Mouse (Mus musculus): Measurements from ENCODE around the gene Otx2. TPM values are rescaled to one million over a fixed set of nuclear protein-coding genes. Genes with fewer than 3 reads are reported as not detected.

The Otx2 gene
- polyA plus RNA-seq, 1 experiment: 45.0 TPM

GRCm38 (mm10) chr14:48710062-48710870, 36.6 kb upstream of the Otx2 start:
- peak overlapping the region; percentile 29; the same call in 1 of the 2 replicates for H3K4me3 ChIP-seq (ENCODE audit: low read depth, low read length)
- H3K4me1 ChIP-seq (ENCODE audit: control insufficient read depth, insufficient read depth, low read length): peaks cover 3% of the 10 kb centered on the region
- no peak overlapping the region for H3K9ac ChIP-seq (ENCODE audit: low read depth, poor library complexity, severe bottlenecking)
- H3K27me3 ChIP-seq (ENCODE audit: control insufficient read depth, insufficient read depth, low read length, poor library complexity, severe bottlenecking): peaks cover 4% of the 10 kb centered on the region
- no peak overlapping the region for H3K27ac ChIP-seq (ENCODE audit: insufficient read depth, low read length)
- TF ChIP-seq CTCF (IDR thresholded peaks at IDR 0.05; ENCODE audit: low read depth, low read length) (no peak), EP300 (IDR thresholded peaks at IDR 0.05; ENCODE audit: insufficient read depth, low read depth, low read length) (no peak), POLR2A (IDR thresholded peaks at IDR 0.05; ENCODE audit: insufficient read depth, low read length) (no peak)
- no peaks in the 10 kb centered on the region for H3K9me3 ChIP-seq (replicated peaks; ENCODE audit: control insufficient read depth, insufficient read depth, low read length, poor library complexity, severe bottlenecking)
- H3K36me3 ChIP-seq (ENCODE audit: control insufficient read depth, insufficient read depth, low read length, poor library complexity, severe bottlenecking): no peaks in the 10 kb centered on the region

GRCm38 (mm10) chr14:48709371-48710061, 35.9 kb upstream of the Otx2 start:
- H3K36me3 ChIP-seq (ENCODE audit: control insufficient read depth, insufficient read depth, low read length, poor library complexity, severe bottlenecking): no peaks in the 10 kb centered on the region
- H3K4me3 ChIP-seq (ENCODE audit: low read depth, low read length): peak overlapping the region; percentile 29
- no peaks in the 10 kb centered on the region for H3K9me3 ChIP-seq (replicated peaks; ENCODE audit: control insufficient read depth, insufficient read depth, low read length, poor library complexity, severe bottlenecking)
- TF ChIP-seq CTCF (IDR thresholded peaks at IDR 0.05; ENCODE audit: low read depth, low read length) (no peak), POLR2A (IDR thresholded peaks at IDR 0.05; ENCODE audit: insufficient read depth, low read length) (no peak), EP300 (IDR thresholded peaks at IDR 0.05; ENCODE audit: insufficient read depth, low read depth, low read length) (peak; percentile 98)
- H3K9ac ChIP-seq (ENCODE audit: low read depth, poor library complexity, severe bottlenecking): no peak overlapping the region
- H3K4me1 ChIP-seq (ENCODE audit: control insufficient read depth, insufficient read depth, low read length): peaks cover 3% of the 10 kb centered on the region
- no peak overlapping the region for H3K27ac ChIP-seq (ENCODE audit: insufficient read depth, low read length)
- peaks cover 4% of the 10 kb centered on the region for H3K27me3 ChIP-seq (ENCODE audit: control insufficient read depth, insufficient read depth, low read length, poor library complexity, severe bottlenecking)

GRCm38 (mm10) chr14:48707844-48708383, 34.3 kb upstream of the Otx2 start:
- TF ChIP-seq POLR2A (IDR thresholded peaks at IDR 0.05; ENCODE audit: insufficient read depth, low read length): no peak
- TF ChIP-seq EP300 (IDR thresholded peaks at IDR 0.05; ENCODE audit: insufficient read depth, low read depth, low read length): no peak
- no peak for TF ChIP-seq CTCF (IDR thresholded peaks at IDR 0.05; ENCODE audit: low read depth, low read length)
- H3K4me1 ChIP-seq (ENCODE audit: control insufficient read depth, insufficient read depth, low read length): peaks cover 3% of the 10 kb centered on the region
- H3K27ac ChIP-seq (ENCODE audit: insufficient read depth, low read length): no peak overlapping the region
- peaks cover 4% of the 10 kb centered on the region for H3K27me3 ChIP-seq (ENCODE audit: control insufficient read depth, insufficient read depth, low read length, poor library complexity, severe bottlenecking)
- no peaks in the 10 kb centered on the region for H3K36me3 ChIP-seq (ENCODE audit: control insufficient read depth, insufficient read depth, low read length, poor library complexity, severe bottlenecking)
- H3K4me3 ChIP-seq (ENCODE audit: low read depth, low read length): no peak overlapping the region
- H3K9me3 ChIP-seq (replicated peaks; ENCODE audit: control insufficient read depth, insufficient read depth, low read length, poor library complexity, severe bottlenecking): no peaks in the 10 kb centered on the region
- no peak overlapping the region for H3K9ac ChIP-seq (ENCODE audit: low read depth, poor library complexity, severe bottlenecking)

- H3K9me3 ChIP-seq (replicated peaks; ENCODE audit: control insufficient read depth, insufficient read depth, low read length, poor library complexity, severe bottlenecking): no peaks in the 10 kb centered on the region
- H3K4me3 ChIP-seq (ENCODE audit: low read depth, low read length): no peak overlapping the region
- H3K36me3 ChIP-seq (ENCODE audit: control insufficient read depth, insufficient read depth, low read length, poor library complexity, severe bottlenecking): no peaks in the 10 kb centered on the region
- TF ChIP-seq CTCF (IDR thresholded peaks at IDR 0.05; ENCODE audit: low read depth, low read length) (no peak), POLR2A (IDR thresholded peaks at IDR 0.05; ENCODE audit: insufficient read depth, low read length) (no peak), EP300 (IDR thresholded peaks at IDR 0.05; ENCODE audit: insufficient read depth, low read depth, low read length) (no peak)
- no peak overlapping the region for H3K9ac ChIP-seq (ENCODE audit: low read depth, poor library complexity, severe bottlenecking)
- H3K4me1 ChIP-seq (ENCODE audit: control insufficient read depth, insufficient read depth, low read length): peaks cover 3% of the 10 kb centered on the region
- no peak overlapping the region for H3K27ac ChIP-seq (ENCODE audit: insufficient read depth, low read length)
- H3K27me3 ChIP-seq (ENCODE audit: control insufficient read depth, insufficient read depth, low read length, poor library complexity, severe bottlenecking): peaks cover 4% of the 10 kb centered on the region
Measured at GRCm38 (mm10) chr14:48707391-48707790, 33.8 kb upstream of the Otx2 start.

- H3K27ac ChIP-seq (ENCODE audit: insufficient read depth, low read length): peak overlapping the region; percentile 88
Measured at GRCm38 (mm10) chr14:48700790-48701370, 27.3 kb upstream of the Otx2 start.

More at GRCm38 (mm10) chr14:48700790-48701370, 27.3 kb upstream of the Otx2 start:
- H3K9me3 ChIP-seq (replicated peaks; ENCODE audit: control insufficient read depth, insufficient read depth, low read length, poor library complexity, severe bottlenecking): no peaks in the 10 kb centered on the region
- H3K36me3 ChIP-seq (ENCODE audit: control insufficient read depth, insufficient read depth, low read length, poor library complexity, severe bottlenecking): no peaks in the 10 kb centered on the region
- H3K4me1 ChIP-seq (ENCODE audit: control insufficient read depth, insufficient read depth, low read length): peaks cover 11% of the 10 kb centered on the region
- no peak overlapping the region for H3K4me3 ChIP-seq (ENCODE audit: low read depth, low read length)
- H3K9ac ChIP-seq (ENCODE audit: low read depth, poor library complexity, severe bottlenecking): no peak overlapping the region
- no peaks in the 10 kb centered on the region for H3K27me3 ChIP-seq (ENCODE audit: control insufficient read depth, insufficient read depth, low read length, poor library complexity, severe bottlenecking)
- TF ChIP-seq POLR2A (IDR thresholded peaks at IDR 0.05; ENCODE audit: insufficient read depth, low read length) (no peak), CTCF (IDR thresholded peaks at IDR 0.05; ENCODE audit: low read depth, low read length) (no peak), EP300 (IDR thresholded peaks at IDR 0.05; ENCODE audit: insufficient read depth, low read depth, low read length) (peak; percentile 93)
